Mouse (Mus musculus) thymus, adult 2 months (tissue): ENCODE measurements around the gene Acss3. TPM values are rescaled to one million over a fixed set of nuclear protein-coding genes. Genes with fewer than 3 reads are reported as not detected.

Experiments
- DNase-seq: peaks from one replicate; pipeline ENCODE4 v3.0.0; 2021
- H3K27ac ChIP-seq: fragments of 200-500 bp; 2 replicates; pipeline ENCODE4 v1.5.1; 2012; ENCODE audit warnings: low read length, control low read depth; ENCODE audit not compliant: control insufficient read depth, insufficient read depth
- H3K27me3 ChIP-seq: fragments of 200-500 bp; 2 replicates; pipeline ENCODE4 v1.6.1; 2012; ENCODE audit warnings: mild to moderate bottlenecking, low read length, moderate library complexity, mixed read lengths; ENCODE audit not compliant: control insufficient read depth, insufficient read depth
- H3K36me3 ChIP-seq: fragments of 200-500 bp; 2 replicates; pipeline ENCODE4 v1.6.1; 2012; ENCODE audit warnings: mild to moderate bottlenecking, low read length, moderate library complexity; ENCODE audit not compliant: control insufficient read depth, insufficient read depth
- H3K4me1 ChIP-seq: fragments of 200-500 bp; replicated peaks from 2 replicates; pipeline ENCODE4 v1.6.1; 2012; ENCODE audit warnings: low read length; ENCODE audit not compliant: control insufficient read depth, insufficient read depth
- H3K4me3 ChIP-seq: fragments of 200-500 bp; 2 replicates; pipeline ENCODE4 v1.5.1; 2012; ENCODE audit warnings: mild to moderate bottlenecking, low read length, control low read depth, moderate library complexity; ENCODE audit not compliant: control insufficient read depth, insufficient read depth
- CTCF ChIP-seq: fragments of 200-500 bp; IDR thresholded peaks from 2 replicates; pipeline ENCODE4 v1.5.1; 2012; ENCODE audit warnings: mild to moderate bottlenecking, control low read depth, low read length, moderate library complexity, borderline replicate concordance; ENCODE audit not compliant: control insufficient read depth, poor library complexity, insufficient read depth; ENCODE audit errors: extremely low read depth
- POLR2A ChIP-seq: fragments of 200-500 bp; IDR thresholded peaks from 2 replicates; pipeline ENCODE4 v1.6.1; 2012; ENCODE audit warnings: mild to moderate bottlenecking, low read length, control low read depth, moderate library complexity; ENCODE audit not compliant: control insufficient read depth, poor library complexity, insufficient read depth; ENCODE audit errors: extremely low read depth
- WGBS: fragments of 180-500 bp; shearing (Covaris S2); methylation state at CpG from one replicate; pipeline ENCODE4 v1.1.7; 2018; 5-methylcytosine and 5-hydroxymethylcytosine counted together
- polyA plus RNA-seq: library from polyadenylated mRNA; depleted of rRNA; stranded (reverse); fragments of >200 nt; gene quantifications from 2 replicates; pipeline ENCODE4 v1.2.3, GENCODE M21; 2012; rRNA removed

Acss3 gene
- 0.84 and 0.90 TPM in 2 replicates for polyA plus RNA-seq

DNA sequence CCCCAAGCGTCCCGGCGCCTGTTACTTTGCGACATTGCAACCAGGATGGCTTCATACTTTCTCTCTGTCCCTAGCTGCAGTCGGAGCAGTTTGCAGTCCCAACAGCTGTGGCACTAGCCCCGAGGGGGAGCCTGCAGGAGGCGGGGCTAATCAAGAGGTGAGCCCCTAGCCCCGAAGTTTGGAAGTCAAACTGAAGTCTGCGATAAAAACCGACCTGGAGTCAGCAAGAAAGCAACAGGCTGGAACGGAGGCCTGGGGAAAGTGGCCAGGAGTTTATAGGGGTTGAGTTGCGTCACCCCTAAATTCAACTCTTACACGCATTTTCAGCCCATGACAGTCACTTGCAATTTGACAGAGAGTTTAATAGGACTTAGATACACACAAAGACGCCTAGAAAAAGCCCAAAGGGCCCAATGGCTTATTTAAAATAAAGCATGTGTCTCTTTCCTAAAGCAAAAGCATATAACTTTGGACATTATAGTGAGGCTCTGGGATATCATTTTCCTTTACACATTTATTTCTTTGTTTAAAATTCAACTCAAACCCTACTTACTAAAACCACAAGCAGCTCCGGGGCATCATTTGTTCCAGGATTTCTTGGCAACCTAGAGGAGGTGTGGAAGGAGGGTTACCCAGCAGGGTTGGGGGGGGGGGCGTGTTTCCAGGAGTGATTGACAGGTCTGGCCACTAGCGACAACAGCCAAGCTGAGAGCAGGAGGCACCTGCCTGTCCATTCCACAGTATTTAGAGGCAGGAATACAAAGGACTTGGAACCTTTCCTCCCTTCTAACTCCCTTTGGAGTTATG, at the start of gene Acss3:
Gene Acss3, minus strand, starts transcription at position 140 of the 807 bp plus-strand sequence.
- H3K27ac ChIP-seq: no peak within 1 kb of the TSS
- H3K27me3 ChIP-seq: no peaks in the 10 kb centered on the region
- TF ChIP-seq POLR2A (no peak), CTCF (no peak)
- DNase-seq: no peak
- 7% methylated on average over 17 of the region's 17 CpGs for WGBS
- no peaks in the 10 kb centered on the region for H3K36me3 ChIP-seq
- H3K4me1 ChIP-seq: no peaks in the 10 kb centered on the region
- 0 out of 2 replicates have a peak within 1 kb of the TSS, but pooled peaks have one; percentile 5 for H3K4me3 ChIP-seq

DNA sequence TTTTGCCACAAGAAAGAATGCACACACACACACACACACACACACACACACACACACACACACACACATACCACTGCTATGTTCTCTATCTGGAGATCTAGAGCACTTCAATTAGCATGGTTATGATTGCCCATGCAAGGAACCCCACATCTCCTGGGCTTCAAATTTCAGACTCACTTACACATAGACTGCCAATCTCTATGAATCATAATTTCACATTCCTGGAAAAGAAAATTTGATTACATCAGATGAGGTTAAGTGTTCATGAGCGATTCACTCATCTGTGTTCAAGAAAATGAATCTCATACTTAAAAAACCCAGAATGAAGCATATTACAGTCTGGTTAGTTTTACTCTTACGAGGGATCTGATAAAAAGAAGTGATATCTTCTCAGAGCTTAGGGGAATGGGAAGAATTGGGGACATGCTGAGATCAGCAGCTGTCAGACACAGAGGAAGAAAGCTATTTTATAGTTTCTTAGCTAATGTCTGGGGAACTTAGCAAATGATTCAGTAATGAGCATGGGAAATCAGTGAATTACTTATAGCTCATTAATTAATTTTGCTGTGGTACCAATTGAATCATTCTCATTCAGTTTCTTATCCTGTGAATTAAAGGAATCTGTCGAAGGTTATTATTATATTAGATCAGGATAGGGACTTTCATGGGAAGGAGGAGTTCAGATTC, 48.7 kb upstream of the Acss3 start:
- Histone ChIP-seq H3K36me3 (no peaks in the 10 kb centered on the region), H3K4me3 (no peak overlapping the region), H3K27me3 (no peaks in the 10 kb centered on the region), H3K4me1 (no peaks in the 10 kb centered on the region), H3K27ac (no peak overlapping the region)
- TF ChIP-seq POLR2A (no peak), CTCF (no peak)
- DNase-seq: no peak
- WGBS: 75% methylated on average over 3 of the region's 3 CpGs

DNA sequence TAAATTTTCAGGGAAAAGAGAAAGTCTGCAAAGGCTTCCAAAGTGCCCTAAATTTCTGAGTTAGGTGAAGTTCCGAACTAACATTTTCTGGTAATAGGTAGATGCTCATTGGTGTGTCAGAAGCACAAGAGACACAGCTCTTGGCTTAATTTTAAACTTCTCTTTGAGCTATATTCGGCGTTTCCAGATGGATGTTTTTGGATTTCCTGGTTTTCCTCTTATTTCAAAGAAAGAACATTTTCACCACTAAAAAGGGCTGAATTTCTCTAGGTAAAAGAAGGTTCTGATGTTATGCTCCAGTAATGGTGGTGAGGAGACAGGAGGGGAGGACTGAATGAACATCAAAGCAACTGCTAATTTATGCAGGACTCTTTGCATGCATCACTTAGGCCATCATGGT, 43.0 kb upstream of the Acss3 start:
- 85% methylated on average over 3 of the region's 3 CpGs for WGBS
- Histone ChIP-seq H3K36me3 (no peaks in the 10 kb centered on the region), H3K27me3 (no peaks in the 10 kb centered on the region)

GRCm38 (mm10) chr10:107148759-107149158, 25.3 kb upstream of the Acss3 start:
- Histone ChIP-seq H3K4me3 (no peak overlapping the region), H3K27me3 (no peaks in the 10 kb centered on the region), H3K4me1 (no peaks in the 10 kb centered on the region), H3K36me3 (no peaks in the 10 kb centered on the region), H3K27ac (no peak overlapping the region)
- DNase-seq: no peak
- no peak for TF ChIP-seq POLR2A
- TF ChIP-seq CTCF: no peak
- WGBS: 91% methylated on average over 1 of the region's 1 CpGs

More for the DNA sequence above, 43.0 kb upstream of the Acss3 start:
- Histone ChIP-seq H3K27ac (no peak overlapping the region), H3K4me3 (no peak overlapping the region), H3K4me1 (no peaks in the 10 kb centered on the region)
- DNase-seq: no peak
- TF ChIP-seq CTCF: no peak
- no peak for TF ChIP-seq POLR2A

DNA sequence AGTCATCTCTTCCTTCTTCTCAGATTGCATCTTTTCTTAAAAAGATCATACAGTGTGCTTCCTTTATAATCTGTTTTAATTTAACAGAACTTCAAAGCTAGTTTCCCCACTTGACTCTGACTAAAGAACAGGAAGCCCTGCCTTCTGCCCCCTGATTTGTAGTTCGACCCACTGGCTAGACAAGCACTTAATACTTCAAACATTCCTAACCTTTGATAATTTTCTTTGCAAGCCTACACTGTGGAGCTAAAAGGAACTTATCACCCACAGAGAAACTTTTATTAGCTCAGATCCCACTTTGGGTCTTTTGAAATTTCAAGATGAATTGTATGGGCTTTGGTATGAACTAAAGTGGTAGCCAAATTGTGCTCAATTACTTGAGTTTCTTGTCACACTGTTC, 20.5 kb upstream of the Acss3 start:
- no peak for DNase-seq
- TF ChIP-seq CTCF: no peak
- TF ChIP-seq POLR2A: no peak
- 50% methylated on average over 1 of the region's 1 CpGs for WGBS

DNA sequence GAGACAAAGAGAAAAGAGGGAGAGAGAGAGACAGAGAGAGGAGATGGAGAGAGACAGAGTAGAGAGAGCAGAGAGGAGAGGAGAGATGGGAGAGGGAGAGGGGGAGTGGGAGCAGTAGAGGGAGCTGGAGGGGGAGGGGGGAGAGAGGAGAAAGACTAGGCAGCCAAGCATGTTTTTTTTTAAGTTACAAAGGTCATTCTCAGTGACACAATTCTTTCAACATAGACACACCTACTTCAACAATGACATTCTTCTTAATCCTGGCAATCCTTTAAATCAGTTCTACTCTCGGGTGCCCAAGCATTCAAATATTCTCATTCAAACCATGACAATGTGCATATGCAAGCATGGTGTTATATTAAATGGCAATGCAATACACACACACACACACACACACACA, 19.4 kb upstream of the Acss3 start:
- H3K27ac ChIP-seq: no peak overlapping the region
- no peak for TF ChIP-seq POLR2A
- no peak for TF ChIP-seq CTCF
- no peaks in the 10 kb centered on the region for H3K27me3 ChIP-seq
- no peaks in the 10 kb centered on the region for H3K36me3 ChIP-seq
- H3K4me3 ChIP-seq: no peak overlapping the region
- WGBS: 80% methylated on average over 1 of the region's 1 CpGs
- DNase-seq: no peak
- no peaks in the 10 kb centered on the region for H3K4me1 ChIP-seq

More for the DNA sequence above, 20.5 kb upstream of the Acss3 start:
- no peaks in the 10 kb centered on the region for H3K36me3 ChIP-seq
- H3K27me3 ChIP-seq: no peaks in the 10 kb centered on the region
- no peaks in the 10 kb centered on the region for H3K4me1 ChIP-seq
- H3K27ac ChIP-seq: no peak overlapping the region
- no peak overlapping the region for H3K4me3 ChIP-seq
